Mouse (Mus musculus): ENCODE data around the gene Pde4dip. TPM values are rescaled to one million over a fixed set of nuclear protein-coding genes. Genes with fewer than 3 reads are reported as not detected.

Gene Pde4dip
- total RNA-seq, 2 experiments from 2014 or later = 1,706 to 1,771 TPM

DNA sequence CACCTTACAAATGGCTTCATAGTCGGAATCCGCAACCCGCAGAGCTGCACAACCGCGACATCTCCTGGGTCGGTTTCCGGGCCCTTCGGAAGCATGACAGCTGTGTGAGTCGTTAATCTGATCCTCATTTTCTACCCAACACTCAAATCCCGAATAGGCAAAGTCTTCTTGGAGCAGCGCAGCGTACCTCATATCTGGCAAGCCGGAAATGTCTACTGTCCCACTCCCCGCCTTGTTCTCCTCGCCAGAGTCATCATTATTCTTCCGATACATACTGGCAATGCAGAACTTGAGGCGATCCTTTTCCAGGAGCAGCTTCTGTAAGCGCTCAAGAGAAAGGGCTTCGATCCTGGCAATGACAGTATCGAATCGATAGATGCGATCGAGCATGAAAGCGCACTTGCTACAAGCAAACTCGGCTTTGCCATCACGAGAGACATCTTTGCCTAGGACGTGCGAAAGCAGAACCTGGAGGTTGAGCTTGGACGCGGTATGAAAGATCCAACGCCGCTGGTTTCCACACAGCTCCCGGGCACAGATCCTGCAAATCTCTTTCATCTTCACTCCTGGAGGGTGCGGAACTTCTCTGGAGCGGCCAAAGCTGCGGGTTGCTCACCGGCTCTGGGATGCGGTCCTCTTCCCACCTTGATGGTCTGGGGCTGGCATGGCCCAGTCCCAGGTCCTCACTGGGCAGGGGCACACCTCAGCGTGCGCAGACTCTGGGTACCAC lies 121.3 kb downstream of the Pde4dip start:
- DNase-seq = peak; percentile 10 to 12
- intact Hi-C loops (cut with DNase I) = loop anchor here (5.0 kb wide), 1 partner anchor 110 kb away; no protein-coding TSS in a partner anchor

DNA sequence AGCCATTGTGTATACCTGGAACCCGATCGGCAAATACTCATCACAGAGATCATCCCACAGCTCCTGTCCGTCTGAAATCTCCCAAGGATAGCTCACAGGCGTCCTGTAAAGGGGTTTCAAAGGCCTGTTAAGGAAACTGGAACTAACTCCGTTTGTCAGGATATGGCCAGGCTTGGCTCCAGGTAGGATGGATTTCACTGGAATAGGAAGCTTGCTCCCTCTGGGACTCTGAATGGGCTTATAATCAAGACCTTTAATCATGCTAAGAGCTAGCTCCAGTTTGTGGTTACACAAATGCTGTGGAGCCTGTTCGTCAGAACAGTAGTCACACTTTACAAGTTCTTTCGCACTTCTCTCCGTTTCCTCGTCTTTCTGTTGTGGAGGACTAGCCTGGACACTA lies 122.0 kb downstream of the Pde4dip start:
- intact Hi-C loops (cut with DNase I) = loop anchor here (5.0 kb wide), 1 partner anchor 111 kb away; no protein-coding TSS in a partner anchor
- peak in 1 of 2 experiments; percentile 9 for DNase-seq

DNA sequence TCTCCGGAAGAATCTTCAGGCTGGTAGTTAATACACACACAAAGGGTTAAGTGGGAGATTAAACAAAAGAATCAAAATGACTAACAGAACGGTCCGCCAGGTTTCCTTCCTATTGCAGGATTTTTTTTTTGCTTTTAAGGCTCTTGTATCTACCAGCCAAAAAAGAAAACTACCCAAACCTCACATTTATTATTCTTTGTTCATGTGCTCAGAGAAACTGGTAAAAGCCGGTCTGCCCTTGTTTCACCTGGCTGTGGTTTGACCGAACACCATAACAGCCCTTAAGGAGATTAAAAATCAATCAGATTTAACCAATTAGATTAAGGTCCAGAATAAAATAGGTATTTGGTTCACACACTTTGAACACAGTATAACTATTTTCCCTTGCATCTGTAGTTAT lies 124.4 kb downstream of the Pde4dip start:
- intact Hi-C loops (cut with DNase I) = no loop called here
- no peak for DNase-seq

DNA sequence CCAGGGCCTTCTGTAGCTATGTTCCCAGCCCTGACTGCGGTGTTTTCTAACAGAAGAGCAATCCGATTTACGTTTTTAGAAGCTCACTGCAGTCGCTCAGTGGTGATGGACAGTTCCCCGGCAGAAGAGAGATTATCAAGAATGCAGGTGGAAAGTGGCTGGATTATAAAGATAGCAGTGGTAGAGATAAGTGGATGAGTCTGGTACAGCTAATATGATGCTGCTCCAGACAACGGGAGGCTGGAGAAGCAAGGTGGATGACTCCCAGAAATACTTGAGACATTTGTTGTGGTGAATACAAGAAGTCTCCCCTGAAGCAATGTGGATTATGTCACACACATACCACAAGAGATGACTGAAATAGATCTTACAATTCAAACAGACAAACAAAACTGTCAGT lies 126.6 kb downstream of the Pde4dip start:
- intact Hi-C loops (cut with DNase I) = no loop called here
- DNase-seq = no peak

DNA sequence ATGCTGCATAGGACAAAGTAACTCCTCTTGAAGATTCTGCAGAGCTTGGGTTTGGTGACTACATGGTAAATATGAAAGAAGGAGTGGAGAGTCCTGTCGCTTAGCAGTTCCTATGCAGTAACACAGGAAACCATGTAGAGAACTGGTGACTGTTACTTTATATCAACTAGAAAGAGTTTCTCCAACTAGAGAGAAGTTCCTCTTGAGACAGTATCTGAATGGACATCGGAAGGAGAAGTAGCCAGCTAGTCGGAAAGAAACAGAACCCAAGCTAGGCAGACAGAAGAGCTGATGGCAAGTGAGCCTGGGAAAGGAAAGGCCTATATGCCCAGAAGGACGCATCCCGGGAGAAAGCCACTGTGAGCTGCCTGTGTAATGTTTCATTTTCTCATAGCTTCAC lies 127.3 kb downstream of the Pde4dip start:
- DNase-seq = no peak
- intact Hi-C loops (cut with DNase I) = no loop called here

DNA sequence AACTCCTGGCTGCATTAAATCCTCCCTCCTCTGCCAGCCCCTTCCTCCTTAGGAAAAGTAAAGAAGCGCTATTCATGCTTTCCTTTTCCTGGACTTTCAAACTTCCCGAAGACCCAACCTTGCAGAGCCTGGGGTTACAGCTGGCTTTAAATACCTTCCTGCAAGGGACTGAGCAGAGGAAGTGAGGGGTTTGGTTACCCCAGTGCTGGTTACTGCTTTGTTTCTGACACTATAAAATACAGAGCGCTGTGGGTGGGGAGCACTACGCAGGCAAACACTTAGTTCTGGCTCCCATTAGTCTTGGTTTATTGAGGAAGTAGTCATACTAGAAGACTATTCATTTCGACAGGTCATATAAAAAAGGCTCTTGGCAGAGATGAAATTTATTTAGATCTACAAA lies 128.7 kb downstream of the Pde4dip start:
- DNase-seq = no peak
- intact Hi-C loops (cut with DNase I) = no loop called here

DNA sequence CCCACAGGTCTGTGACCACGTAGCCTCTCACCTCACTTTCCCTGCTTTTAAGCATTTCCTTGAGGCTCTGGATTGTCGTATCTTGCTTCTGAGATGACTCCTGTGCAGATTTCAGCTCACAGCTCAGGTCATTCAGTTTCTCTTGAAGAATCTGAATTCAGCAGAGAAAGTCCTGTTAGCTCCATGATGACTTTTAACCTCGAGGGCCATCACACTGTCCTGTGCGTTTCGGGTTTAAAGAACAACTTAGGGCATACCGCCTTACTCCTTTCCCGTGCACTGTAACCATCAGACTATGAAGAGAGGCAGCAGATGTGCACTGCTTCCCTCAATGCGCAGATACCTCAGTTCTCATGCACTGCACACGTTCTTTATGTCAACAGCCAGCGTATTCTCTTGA lies 131.0 kb downstream of the Pde4dip start:
- DNase-seq = no peak
- intact Hi-C loops (cut with DNase I) = no loop called here

DNA sequence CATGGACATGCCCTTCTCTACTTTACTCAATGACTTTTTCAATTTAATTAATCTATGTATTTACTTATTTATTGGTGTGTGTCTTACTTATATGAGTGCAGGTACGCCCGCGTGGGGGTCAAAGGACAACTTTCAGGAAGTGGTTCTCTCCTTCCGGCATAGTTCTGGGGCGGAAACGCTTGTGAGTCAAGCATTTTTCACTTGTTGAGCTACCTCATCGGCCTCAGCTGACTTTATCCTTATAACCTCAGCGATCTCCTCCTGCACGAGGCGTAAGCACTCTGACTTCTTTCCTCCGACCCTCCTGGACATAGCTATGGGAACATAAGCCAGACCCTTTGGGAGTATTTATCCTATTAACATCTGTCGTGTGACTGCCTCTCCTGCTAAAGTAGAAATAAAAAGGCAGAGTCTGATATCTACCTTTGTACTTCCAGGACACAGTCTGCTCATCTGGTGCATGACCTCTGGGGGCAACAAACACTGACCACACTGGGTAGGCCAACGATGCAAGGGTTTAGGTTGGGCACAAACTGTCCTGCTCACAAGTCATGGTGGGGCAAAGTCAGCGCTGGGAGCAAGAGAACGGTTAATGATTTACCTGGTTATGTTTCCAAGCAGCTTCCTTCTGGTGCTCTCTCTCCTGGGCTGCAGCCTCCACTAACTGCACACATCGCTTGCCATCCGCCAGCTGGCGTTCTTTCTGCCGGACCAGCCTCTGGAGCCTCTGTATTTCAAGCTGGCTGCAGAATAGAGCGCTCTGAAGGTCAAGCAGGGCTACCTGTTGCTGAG lies 132.0 kb downstream of the Pde4dip start:
- intact Hi-C loops (cut with DNase I) = no loop called here
- DNase-seq = no peak

DNA sequence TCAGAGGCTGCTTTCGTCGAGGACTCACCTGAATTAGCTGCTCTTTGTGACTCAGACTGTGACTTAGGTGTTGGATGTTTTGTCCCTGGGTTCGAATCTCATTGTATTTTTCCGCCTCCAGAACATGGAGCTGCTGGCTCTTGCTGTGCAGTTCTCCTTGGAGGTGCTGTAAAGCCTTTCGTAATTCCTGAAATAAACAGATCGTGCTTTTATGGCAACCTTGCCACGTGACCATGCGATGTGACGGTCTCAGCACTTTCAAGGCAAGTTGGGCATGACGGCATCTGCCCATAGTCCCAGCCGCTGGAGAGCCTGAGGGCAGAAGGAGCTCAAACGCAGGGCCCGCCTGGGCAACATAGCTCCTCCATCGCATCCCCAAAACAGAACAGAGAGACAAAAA lies 133.1 kb downstream of the Pde4dip start:
- intact Hi-C loops (cut with DNase I) = no loop called here
- DNase-seq = no peak

DNA sequence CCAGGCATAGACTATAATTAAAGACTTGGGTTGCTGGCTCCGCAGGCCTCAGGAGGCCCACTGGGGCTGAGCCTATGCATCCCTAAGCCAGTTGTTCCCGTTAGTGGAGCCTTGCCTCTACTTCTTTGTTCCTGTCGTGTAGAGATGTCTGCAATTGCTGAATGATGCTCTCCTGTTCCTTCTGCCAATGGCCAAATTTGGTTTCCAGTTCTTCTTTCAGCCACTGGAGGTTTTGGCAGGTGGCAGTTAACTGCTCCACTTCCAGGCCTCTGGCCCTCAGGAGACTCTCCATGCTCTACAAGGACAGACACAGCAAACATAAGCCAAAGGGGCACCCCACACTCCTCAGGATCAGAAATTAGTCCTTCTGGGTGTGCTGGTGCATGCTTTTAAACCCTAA lies 135.6 kb downstream of the Pde4dip start:
- intact Hi-C loops (cut with DNase I) = no loop called here
- no peak for DNase-seq

DNA sequence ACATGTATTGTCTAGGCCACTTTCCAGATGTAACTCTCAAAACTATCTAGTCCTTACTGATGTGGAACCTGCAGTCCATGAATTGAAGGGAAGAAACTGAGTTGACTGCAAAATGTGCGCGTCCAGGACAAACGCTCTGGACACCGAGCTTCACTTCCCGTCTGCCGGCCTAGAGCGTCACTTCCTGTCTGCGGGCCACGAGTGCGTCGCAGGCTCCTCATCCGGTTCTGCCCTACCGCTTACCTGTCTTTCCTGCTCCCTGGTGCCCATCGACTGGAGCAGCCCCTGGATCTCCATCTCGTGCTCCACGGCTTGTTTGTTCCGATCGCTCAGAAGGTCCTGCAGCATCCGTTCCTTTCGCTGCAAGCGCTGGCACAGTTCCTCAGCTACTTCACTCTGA lies 136.9 kb downstream of the Pde4dip start:
- intact Hi-C loops (cut with DNase I) = no loop called here

DNA sequence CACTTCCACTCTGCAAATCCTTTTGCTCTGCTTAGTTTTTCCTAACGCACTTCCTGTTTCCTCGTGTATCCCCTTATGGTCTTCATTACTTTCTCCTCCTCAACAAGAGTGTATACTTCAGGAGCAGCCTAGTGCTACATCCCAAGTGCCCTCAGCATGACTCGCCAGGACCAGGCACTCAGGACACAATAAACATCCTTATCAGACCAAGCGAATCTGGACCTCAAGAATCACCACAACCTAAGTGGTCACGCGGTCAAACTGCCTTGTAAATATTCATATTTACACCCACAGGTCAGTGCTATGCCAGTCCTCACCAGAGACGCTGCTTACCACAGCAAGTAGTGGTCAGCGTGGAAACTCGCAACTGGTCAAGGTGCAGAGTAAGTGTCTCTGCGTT lies 139.7 kb downstream of the Pde4dip start:
- intact Hi-C loops (cut with DNase I) = no loop called here
- DNase-seq = no peak

More for the DNA sequence above, 136.9 kb downstream of the Pde4dip start:
- no peak for DNase-seq

DNA sequence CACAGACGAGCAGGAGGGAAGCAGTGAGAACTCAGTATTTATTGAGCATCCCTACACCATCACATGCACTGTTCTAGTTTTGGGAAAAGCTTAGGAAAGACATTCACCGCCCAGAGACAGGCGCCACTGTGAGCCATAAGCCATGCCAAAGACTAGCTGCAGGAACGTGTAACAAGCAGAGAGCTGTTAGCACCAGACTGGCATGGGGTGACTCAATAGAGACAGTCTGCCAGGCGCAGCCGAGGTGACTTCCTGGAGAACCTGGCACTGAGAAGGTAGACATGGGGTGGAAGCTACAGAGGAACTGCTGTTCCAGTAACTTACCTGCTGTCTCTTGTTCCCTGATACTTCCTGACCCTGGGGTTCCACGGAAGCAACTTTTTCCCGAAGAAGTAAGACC lies 145.7 kb downstream of the Pde4dip start:
- no peak for DNase-seq
- intact Hi-C loops (cut with DNase I) = no loop called here

DNA sequence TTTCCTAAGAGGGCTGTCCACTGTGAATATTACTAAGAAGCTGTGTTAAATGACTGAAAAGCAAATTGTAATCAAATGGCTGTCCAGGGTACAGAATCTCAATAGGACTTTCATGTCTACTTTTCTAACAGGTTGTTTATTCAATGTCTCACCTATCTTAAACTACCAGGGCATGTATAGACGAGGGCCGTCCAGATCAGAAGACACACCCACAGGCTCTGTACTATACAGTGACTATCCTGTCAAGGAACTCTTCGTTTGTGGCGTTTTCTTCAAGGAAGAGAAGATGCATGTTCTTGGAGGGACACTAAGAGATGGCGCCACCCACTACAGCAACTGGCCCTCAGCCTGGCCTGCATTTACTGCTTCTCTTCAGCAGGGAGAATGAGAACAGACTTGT lies 152.9 kb downstream of the Pde4dip start:
- no peak for DNase-seq
- intact Hi-C loops (cut with DNase I) = no loop called here

DNA sequence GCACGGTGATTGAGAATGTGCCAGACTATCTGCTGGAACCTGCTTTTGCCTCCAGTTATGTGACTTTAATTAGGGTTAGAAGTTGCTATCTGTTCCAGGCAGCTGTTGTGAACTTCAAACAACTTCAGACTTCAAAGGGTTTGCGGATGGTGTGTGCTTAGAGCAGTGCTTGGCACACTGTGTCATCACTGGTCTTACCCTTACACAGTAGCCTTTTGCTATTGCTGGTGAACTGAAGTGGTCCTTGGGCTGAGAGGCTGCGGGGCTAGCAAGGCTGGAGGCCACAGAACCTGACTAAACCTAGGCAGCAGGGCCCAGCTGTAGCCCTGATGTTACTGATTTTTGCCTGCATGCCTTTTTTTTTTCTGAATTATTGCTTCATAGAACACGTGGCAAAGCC lies 154.2 kb downstream of the Pde4dip start:
- intact Hi-C loops (cut with DNase I) = no loop called here
- DNase-seq = no peak

DNA sequence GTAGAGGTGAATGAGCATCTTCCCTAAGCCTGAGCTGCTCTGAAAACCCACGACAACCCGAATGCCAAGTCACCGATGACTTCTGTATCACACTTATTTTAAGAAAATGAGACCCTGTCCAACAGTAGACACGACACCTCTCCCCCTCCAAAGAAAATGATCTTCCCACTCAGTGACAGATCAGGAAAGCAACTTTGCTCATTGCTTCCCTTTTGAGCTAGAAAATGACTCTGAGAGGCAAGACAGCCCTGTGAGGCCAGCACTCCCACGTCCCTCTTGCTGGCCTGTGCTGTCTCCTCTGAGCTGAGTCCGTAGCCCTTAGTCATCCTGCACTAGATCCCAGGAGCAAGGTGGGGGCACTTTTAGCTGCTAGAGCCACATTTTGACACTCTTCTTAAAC lies 155.9 kb downstream of the Pde4dip start:
- intact Hi-C loops (cut with DNase I) = no loop called here
- DNase-seq = no peak

DNA sequence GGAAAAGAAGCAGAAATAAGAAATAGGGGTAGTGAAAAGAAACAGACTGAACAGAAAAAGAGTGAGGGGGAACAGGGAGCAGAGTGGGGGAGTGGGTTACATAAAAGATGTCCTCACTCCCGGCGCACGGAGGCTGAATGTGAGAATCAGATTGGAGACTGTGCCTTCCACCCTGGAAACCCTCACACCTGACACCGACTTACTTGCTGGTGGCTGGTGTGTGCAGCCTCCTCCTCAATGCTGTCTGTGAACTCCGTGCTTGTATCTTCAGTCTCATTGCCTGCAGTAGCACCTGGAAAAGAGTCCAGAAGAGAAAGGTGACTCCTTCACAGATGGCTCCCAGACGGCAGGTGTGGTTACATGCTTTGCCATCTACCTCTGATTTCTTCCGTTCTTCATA lies 157.9 kb downstream of the Pde4dip start:
- DNase-seq = no peak
- intact Hi-C loops (cut with DNase I) = no loop called here

DNA sequence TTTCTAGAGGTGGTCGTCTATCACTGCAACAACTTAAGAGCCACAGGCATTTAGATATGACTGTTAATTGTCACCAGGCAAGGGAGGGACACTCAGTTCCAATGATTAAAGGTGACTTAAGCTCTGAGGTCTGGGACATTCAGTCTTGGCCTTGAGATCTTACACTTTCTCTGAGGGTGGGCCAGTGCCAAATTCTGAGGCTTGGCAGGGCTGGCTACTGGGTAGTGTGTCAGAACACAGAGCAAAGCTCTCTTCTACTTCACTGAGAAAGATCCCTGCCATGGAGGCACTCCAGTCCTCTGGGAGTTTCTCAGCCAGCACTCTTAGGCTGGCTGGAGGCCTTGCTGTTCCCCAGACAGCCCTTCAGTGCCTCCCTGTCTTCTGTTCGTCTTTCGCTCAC lies 158.4 kb downstream of the Pde4dip start:
- DNase-seq = peak; percentile 14 to 35
- intact Hi-C loops (cut with DNase I) = no loop called here

DNA sequence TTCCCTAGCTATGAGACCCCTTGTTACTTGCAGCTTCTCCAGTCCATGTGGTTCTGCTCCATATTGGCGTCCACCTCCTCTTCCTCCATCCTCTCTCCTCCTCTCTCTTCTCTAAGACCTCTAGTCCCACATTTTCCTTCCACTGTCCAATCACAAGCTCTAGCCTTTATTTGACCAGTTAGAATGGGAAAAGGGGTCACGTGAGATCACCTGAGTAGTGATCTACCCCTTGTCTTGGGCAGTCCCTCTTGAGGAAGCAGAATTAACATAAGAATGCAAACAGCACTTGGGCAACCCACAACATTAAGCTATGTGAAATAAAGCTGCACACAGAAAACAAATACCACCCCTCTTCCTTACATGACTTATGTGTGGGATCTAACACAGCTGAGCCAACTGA lies 160.7 kb downstream of the Pde4dip start:
- intact Hi-C loops (cut with DNase I) = no loop called here
- DNase-seq = no peak

DNA sequence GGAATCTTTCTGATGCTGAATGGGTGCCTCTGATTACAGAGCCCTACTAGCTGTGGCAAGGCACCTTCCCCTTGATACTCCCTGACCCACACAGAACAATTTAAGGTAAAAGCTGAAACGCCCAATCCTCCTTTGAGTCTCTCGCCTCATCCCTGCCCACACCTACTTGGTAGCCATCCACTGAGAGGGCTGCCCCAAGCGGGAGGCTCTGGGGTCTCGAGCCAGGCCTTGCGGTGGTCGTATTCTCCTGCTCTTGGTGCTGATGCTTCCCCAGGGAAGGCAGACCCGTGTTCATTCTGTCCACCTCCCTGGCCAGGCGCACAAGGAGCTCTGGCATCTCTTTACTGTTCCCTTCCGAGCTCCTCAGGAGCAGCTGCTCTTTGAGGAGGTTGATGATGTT lies 169.4 kb downstream of the Pde4dip start:
- intact Hi-C loops (cut with DNase I) = no loop called here
- DNase-seq = no peak

DNA sequence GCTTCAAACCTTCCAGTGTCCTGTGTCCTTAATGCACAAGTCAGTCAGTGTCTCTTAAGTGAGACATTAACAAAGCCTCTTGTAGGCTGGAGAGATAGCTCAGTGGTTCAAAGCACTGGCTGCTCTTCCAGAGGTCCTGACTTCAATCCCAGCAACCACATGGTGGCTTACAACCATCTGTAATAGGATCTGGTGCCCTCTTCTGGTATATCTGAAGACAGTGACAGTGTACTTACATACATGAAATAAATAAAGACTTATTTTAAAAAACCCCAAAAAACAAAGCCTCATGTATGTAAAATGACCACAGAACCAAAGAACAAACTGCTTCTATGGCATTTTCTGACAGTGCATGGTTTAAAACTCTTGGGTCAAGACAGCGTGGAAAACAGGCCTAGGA lies 172.6 kb downstream of the Pde4dip start:
- no peak for DNase-seq
- intact Hi-C loops (cut with DNase I) = no loop called here

DNA sequence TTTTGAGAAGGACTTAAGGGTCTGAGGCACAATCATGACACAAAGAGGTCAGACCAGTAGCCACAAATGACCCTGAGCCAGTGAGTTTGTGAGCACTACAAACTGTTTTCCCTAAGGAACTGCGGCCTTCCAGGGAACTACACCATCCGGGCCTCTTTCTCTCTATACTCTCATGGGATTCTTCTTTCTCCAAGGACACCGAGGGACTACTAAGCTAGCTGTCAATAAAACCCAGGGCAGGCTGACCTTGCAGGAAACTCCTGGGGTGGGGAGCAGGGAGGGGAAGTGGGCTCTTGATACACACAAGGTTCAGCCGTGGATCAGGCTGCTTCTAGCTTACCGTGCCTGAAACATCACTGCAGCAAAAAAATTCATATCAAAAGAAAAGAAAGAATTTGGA lies 177.6 kb downstream of the Pde4dip start:
- DNase-seq = no peak
- intact Hi-C loops (cut with DNase I) = no loop called here
